Mouse (Mus musculus): ENCODE measurements around the gene Kat2b.

GRCm38 (mm10) chr17:53568734-53569386, 2.2 kb downstream of the Kat2b start:
- TF ChIP-seq CTCF (IDR thresholded peaks at IDR 0.05; ENCODE audit: low read depth, low read length) (no peak), POLR2A (IDR thresholded peaks at IDR 0.05; ENCODE audit: extremely low read depth, insufficient read depth, low read length) (no peak)
